Mouse (Mus musculus) thymus, adult 2 months (tissue): ENCODE results near the gene Rere. TPM values are rescaled to one million over a fixed set of nuclear protein-coding genes. Genes with fewer than 3 reads are reported as not detected.
A peak's percentile ranks its signal among the peaks of the same experiment; 100 is the strongest.

Source experiments
- DNase-seq: peaks from one replicate; pipeline ENCODE4 v3.0.0; 2021
- H3K27ac ChIP-seq: fragments of 200-500 bp; 2 replicates; pipeline ENCODE4 v1.5.1; 2012; ENCODE audit warnings: low read length, control low read depth; ENCODE audit not compliant: control insufficient read depth, insufficient read depth
- H3K27me3 ChIP-seq: fragments of 200-500 bp; 2 replicates; pipeline ENCODE4 v1.6.1; 2012; ENCODE audit warnings: mild to moderate bottlenecking, low read length, moderate library complexity, mixed read lengths; ENCODE audit not compliant: control insufficient read depth, insufficient read depth
- H3K36me3 ChIP-seq: fragments of 200-500 bp; 2 replicates; pipeline ENCODE4 v1.6.1; 2012; ENCODE audit warnings: mild to moderate bottlenecking, low read length, moderate library complexity; ENCODE audit not compliant: control insufficient read depth, insufficient read depth
- H3K4me1 ChIP-seq: fragments of 200-500 bp; replicated peaks from 2 replicates; pipeline ENCODE4 v1.6.1; 2012; ENCODE audit warnings: low read length; ENCODE audit not compliant: control insufficient read depth, insufficient read depth
- H3K4me3 ChIP-seq: fragments of 200-500 bp; 2 replicates; pipeline ENCODE4 v1.5.1; 2012; ENCODE audit warnings: mild to moderate bottlenecking, low read length, control low read depth, moderate library complexity; ENCODE audit not compliant: control insufficient read depth, insufficient read depth
- CTCF ChIP-seq: fragments of 200-500 bp; IDR thresholded peaks from 2 replicates; pipeline ENCODE4 v1.5.1; 2012; ENCODE audit warnings: mild to moderate bottlenecking, control low read depth, low read length, moderate library complexity, borderline replicate concordance; ENCODE audit not compliant: control insufficient read depth, poor library complexity, insufficient read depth; ENCODE audit errors: extremely low read depth
- POLR2A ChIP-seq: fragments of 200-500 bp; IDR thresholded peaks from 2 replicates; pipeline ENCODE4 v1.6.1; 2012; ENCODE audit warnings: mild to moderate bottlenecking, low read length, control low read depth, moderate library complexity; ENCODE audit not compliant: control insufficient read depth, poor library complexity, insufficient read depth; ENCODE audit errors: extremely low read depth
- WGBS: fragments of 180-500 bp; shearing (Covaris S2); methylation state at CpG from one replicate; pipeline ENCODE4 v1.1.7; 2018; 5-methylcytosine and 5-hydroxymethylcytosine counted together
- polyA plus RNA-seq: library from polyadenylated mRNA; depleted of rRNA; stranded (reverse); fragments of >200 nt; gene quantifications from 2 replicates; pipeline ENCODE4 v1.2.3, GENCODE M21; 2012

The Rere gene
- polyA plus RNA-seq, 1 experiment, result 52.5 TPM

GRCm38 (mm10) chr4:150644299-150644698, 362.9 kb downstream of the Rere start:
- H3K27ac ChIP-seq, result no peak overlapping the region
- TF ChIP-seq POLR2A (no peak), CTCF (no peak)
- H3K4me3 ChIP-seq, result no peak overlapping the region
- no peaks in the 10 kb centered on the region for H3K4me1 ChIP-seq
- 95% methylated on average over 9 of the region's 9 CpGs for WGBS
- no peaks in the 10 kb centered on the region for H3K36me3 ChIP-seq
- DNase-seq, result no peak
- H3K27me3 ChIP-seq, result no peaks in the 10 kb centered on the region

DNA sequence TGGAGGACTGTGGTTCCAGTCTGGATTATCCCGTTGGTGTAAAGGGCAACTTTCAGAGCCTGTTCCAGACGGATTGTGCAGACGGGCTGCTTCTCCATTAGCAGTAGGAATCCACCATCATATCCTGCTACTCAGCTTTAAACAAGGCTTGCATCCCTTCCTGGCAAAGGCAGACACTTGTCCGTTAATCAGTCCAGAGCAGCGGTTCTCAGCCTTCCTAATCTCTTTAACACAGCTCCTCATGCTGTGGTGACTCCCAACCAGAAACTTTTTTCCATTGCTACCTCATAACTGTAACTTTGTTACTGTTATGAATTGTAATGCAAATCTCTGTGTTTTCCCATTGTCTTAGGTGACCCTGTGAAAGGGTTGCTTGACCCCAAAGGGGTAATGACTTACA, 367.9 kb downstream of the Rere start:
- 90% methylated on average over 5 of the region's 5 CpGs for WGBS
- Histone ChIP-seq H3K4me1 (peaks cover 3% of the 10 kb centered on the region; the same call in 1 of the 2 replicates), H3K27me3 (peaks cover 5% of the 10 kb centered on the region; the same call in 1 of the 2 replicates), H3K27ac (no peak overlapping the region), H3K36me3 (no peaks in the 10 kb centered on the region), H3K4me3 (no peak overlapping the region)
- no peak for TF ChIP-seq POLR2A
- TF ChIP-seq CTCF, result no peak
- no peak for DNase-seq

DNA sequence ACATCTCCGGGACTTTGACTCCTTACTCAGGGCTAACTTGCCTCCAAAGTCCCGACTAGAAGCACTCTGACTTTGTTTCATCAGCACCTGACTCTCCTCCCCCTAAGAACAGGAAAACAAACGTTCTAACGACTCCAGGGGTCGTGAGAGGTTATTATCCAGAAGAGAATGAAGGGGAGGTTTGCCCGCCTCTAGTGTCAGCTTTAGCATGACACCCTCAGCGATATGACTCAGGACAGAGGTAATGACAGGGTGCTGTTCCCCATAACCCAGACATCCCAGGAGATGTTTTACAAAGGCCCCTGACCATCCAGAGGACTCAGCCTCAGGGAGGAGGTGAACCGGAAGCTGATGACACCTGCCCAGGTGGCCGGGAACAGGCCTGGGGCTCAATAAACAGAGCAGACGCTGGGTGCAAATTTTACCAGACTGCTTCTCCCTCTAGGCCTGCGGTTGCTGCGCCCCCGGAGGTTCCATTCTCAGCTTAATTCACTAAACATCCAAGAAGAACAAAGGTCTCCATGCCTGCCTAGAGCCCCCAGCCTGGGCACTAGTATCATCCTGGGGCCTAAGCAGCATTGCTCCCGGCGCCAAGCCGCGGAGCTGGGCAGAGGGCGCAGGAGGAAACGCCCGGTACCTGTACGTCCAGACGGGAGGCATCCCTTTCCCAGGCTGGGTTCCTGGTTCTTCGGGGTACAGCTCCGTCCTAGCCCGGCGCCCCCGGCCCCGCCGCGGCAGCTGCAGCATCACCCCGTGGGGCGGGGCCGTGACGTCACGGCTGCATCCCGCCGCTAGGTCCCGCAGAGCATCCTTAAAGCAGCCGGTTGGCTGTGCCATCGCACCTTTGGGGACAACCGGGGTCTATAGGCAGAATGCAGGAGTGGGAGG, 370.2 kb downstream of the Rere start, which contains the start of gene Slc45a1:
Gene Slc45a1 (minus strand): TSS at position 785 of the 888 bp plus-strand sequence.
- WGBS, result 19% methylated on average over 41 of the region's 41 CpGs
- no peaks in the 10 kb centered on the region for H3K36me3 ChIP-seq
- H3K27ac ChIP-seq, result no peak within 1 kb of the TSS
- TF ChIP-seq POLR2A (no peak), CTCF (0 out of 2 replicates have a peak, but pooled peaks have one; percentile 10)
- no peak for DNase-seq
- H3K4me3 ChIP-seq, result no peak within 1 kb of the TSS
- peaks cover 3% of the 10 kb centered on the region; the same call in 1 of the 2 replicates for H3K4me1 ChIP-seq
- H3K27me3 ChIP-seq, result peaks cover 5% of the 10 kb centered on the region; the same call in 1 of the 2 replicates

DNA sequence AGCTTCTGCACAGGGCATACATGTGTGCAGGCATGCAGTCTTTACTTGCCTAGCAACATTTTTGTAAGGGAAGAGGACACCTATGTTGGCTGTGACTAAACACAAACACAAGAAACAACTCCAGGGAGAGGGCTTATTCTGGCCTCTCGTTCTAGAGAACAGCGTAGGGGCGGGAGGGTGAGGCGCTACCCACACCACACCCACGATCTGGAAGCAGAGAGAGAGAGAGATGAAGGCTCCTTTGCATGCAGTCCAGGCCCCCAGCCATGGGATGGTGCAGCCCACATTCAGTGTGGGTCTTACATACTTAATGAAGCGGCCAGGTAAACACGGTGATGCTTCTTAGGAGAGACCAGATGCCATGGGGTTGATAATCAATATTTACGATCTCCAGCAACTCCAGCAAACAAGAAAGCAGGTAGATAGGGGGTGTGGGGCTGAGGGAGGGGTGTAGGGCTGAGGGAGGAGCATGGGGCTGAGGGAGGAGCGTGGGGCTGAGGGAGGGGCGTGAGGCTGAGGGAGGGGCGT, 371.7 kb downstream of the Rere start:
- WGBS, result 59% methylated on average over 11 of the region's 11 CpGs
- H3K4me3 ChIP-seq, result no peak overlapping the region
- TF ChIP-seq CTCF (no peak), POLR2A (no peak)
- no peak for DNase-seq
- no peaks in the 10 kb centered on the region for H3K36me3 ChIP-seq
- no peak overlapping the region for H3K27ac ChIP-seq
- peaks cover 3% of the 10 kb centered on the region; the same call in 1 of the 2 replicates for H3K4me1 ChIP-seq
- H3K27me3 ChIP-seq, result peaks cover 5% of the 10 kb centered on the region; the same call in 1 of the 2 replicates

- H3K4me3 ChIP-seq, result no peak overlapping the region
- no peaks in the 10 kb centered on the region for H3K36me3 ChIP-seq
- 7% methylated on average over 17 of the region's 17 CpGs for WGBS
- peaks cover 5% of the 10 kb centered on the region; the same call in 1 of the 2 replicates for H3K27me3 ChIP-seq
- TF ChIP-seq POLR2A (no peak), CTCF (peak; percentile 92; the same call in 1 of the 2 replicates)
- DNase-seq, result peak; percentile 79
- H3K4me1 ChIP-seq, result peaks cover 3% of the 10 kb centered on the region; the same call in 1 of the 2 replicates
- no peak overlapping the region for H3K27ac ChIP-seq
Observed at GRCm38 (mm10) chr4:150655989-150656388, 374.5 kb downstream of the Rere start.

DNA sequence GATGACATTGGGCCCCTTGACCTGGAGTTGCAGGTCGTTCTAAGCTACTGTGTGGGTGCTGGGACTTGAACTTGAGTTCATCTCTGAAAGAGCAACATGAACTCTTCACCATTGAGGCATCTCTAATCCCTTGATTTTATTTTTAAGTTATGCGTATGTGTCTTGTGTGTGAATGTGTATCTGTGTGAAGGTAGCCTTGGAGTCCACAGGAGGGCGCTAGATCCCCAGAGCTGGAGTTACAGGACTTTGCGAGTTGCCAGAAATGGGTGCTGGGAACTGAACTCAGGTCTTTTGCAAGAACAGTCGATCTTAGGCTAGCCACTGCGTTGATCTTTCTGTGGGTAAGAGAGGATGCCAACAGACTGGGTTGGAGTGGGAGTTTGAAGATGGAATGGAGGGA, 375.1 kb downstream of the Rere start:
- H3K27me3 ChIP-seq, result peaks cover 4% of the 10 kb centered on the region; the same call in 1 of the 2 replicates
- H3K4me3 ChIP-seq, result no peak overlapping the region
- no peak for TF ChIP-seq CTCF
- TF ChIP-seq POLR2A, result no peak
- no peak overlapping the region for H3K27ac ChIP-seq
- H3K36me3 ChIP-seq, result no peaks in the 10 kb centered on the region
- peaks cover 3% of the 10 kb centered on the region; the same call in 1 of the 2 replicates for H3K4me1 ChIP-seq
- 87% methylated on average over 6 of the region's 6 CpGs for WGBS
- DNase-seq, result no peak
